16 mouse cellular contexts compared by ENCODE assay signal in genomic region chr9:68400930-68401329, GRCm38 (mm10).
A peak's percentile ranks its signal among the peaks of the same experiment; 100 is the strongest.
DNase-seq lines count a peak whose midpoint lies in the region; ATAC-seq and TF ChIP-seq lines count a peak whose summit lies in the region.
"Had no signal": no experiment of that assay in that cellular context is flagged by ENCODE, and none has a peak within 500 bp of the region (broad histone marks: within the 10 kb centered on the region; RNA-seq: fewer than 3 reads in every experiment).

No protein-coding gene starts in this region.

- no peak overlapping the region for H3K4me3 ChIP-seq in midbrain, embryonic 10.5 days
- H3K4me3 ChIP-seq in midbrain, embryonic 16.5 days (ENCODE audit: low read depth, low read length), result no peak overlapping the region
- no peak overlapping the region for H3K4me3 ChIP-seq in cerebellum, adult 2 months (replicated peaks; ENCODE audit: insufficient read depth, low read depth, low read length)
- H3K4me3 ChIP-seq: forebrain, embryonic 12.5 days; hindbrain, embryonic 12.5 days; lung, embryonic 15.5 days; myocyte; stomach, embryonic 15.5 days had no signal

- no peaks in the 10 kb centered on the region for H3K9me3 ChIP-seq in midbrain, embryonic 10.5 days (replicated peaks)
- H3K9me3 ChIP-seq in midbrain, embryonic 16.5 days (replicated peaks; ENCODE audit: control insufficient read depth, low read length, poor library complexity, severe bottlenecking), result no peaks in the 10 kb centered on the region
- H3K9me3 ChIP-seq: forebrain, embryonic 12.5 days; hindbrain, embryonic 12.5 days; lung, embryonic 15.5 days; stomach, embryonic 15.5 days had no signal

- no peak overlapping the region for H3K9ac ChIP-seq in midbrain, embryonic 16.5 days (ENCODE audit: low read depth, low read length)
- H3K9ac ChIP-seq: forebrain, embryonic 12.5 days; hindbrain, embryonic 12.5 days; lung, embryonic 15.5 days; stomach, embryonic 15.5 days had no signal

- peaks cover 11% of the 10 kb centered on the region; the same call in 1 of the 2 replicates for H3K4me1 ChIP-seq in midbrain, embryonic 10.5 days
- no peaks in the 10 kb centered on the region for H3K4me1 ChIP-seq in midbrain, embryonic 16.5 days (ENCODE audit: control insufficient read depth, insufficient read depth, low read length)
- H3K4me1 ChIP-seq in cerebellum, adult 2 months (ENCODE audit: control insufficient read depth, insufficient read depth, low read length), result peaks cover 26% of the 10 kb centered on the region
- H3K4me1 ChIP-seq: forebrain, embryonic 12.5 days; stomach, embryonic 15.5 days had no signal

- no peak for TF ChIP-seq CTCF in cerebellum, adult 2 months (IDR thresholded peaks at IDR 0.05; ENCODE audit: borderline replicate concordance, insufficient read depth, low read depth, low read length)

- ATAC-seq in midbrain, embryonic 16.5 days, result no peak

- 0 out of 2 replicates have a peak overlapping the region, but pooled peaks have one; percentile 3 for H3K27ac ChIP-seq in midbrain, embryonic 10.5 days (replicated peaks)
- H3K27ac ChIP-seq in midbrain, embryonic 16.5 days (ENCODE audit: low read length), result no peak overlapping the region
- H3K27ac ChIP-seq in cerebellum, adult 2 months (ENCODE audit: insufficient read depth, low read length), result no peak overlapping the region
- H3K27ac ChIP-seq: forebrain, embryonic 12.5 days; hindbrain, embryonic 12.5 days; lung, embryonic 15.5 days; stomach, embryonic 15.5 days had no signal

- H3K27me3 ChIP-seq in midbrain, embryonic 10.5 days (ENCODE audit: low read depth, poor library complexity, severe bottlenecking), result no peaks in the 10 kb centered on the region
- no peaks in the 10 kb centered on the region for H3K27me3 ChIP-seq in midbrain, embryonic 16.5 days (ENCODE audit: control insufficient read depth, insufficient read depth, low read depth, low read length)
- no peaks in the 10 kb centered on the region for H3K27me3 ChIP-seq in cerebellum, adult 2 months (ENCODE audit: control insufficient read depth, insufficient read depth, low read length)
- H3K27me3 ChIP-seq: CH12.LX; forebrain, embryonic 12.5 days; hindbrain, embryonic 12.5 days; lung, embryonic 15.5 days; stomach, embryonic 15.5 days had no signal

- H3K4me2 ChIP-seq in midbrain, embryonic 16.5 days (ENCODE audit: low read length), result no peak overlapping the region
- H3K4me2 ChIP-seq: forebrain, embryonic 12.5 days; hindbrain, embryonic 12.5 days; lung, embryonic 15.5 days; stomach, embryonic 15.5 days had no signal

- peak; percentile 17 for DNase-seq in embryo, embryonic 10 days (ENCODE audit: low spot score)
- no peak for DNase-seq in embryo, embryonic 9.5 days (ENCODE audit: extremely low spot score)
- DNase-seq in midbrain, embryonic 10.5 days (ENCODE audit: low spot score), result peak; percentile 12
- DNase-seq in cerebellum, adult 2 months, result peak; percentile 66 to 80
- DNase-seq in embryo, embryonic 11 days, result peak; percentile 18
- DNase-seq in layer of hippocampus, adult 8-10 months (ENCODE audit: low spot score in 2 of 2), result no peak
- no peak for DNase-seq in adrenal gland, postnatal 10 days
- DNase-seq: kidney, adult 11 months; kidney, postnatal 10 days had no signal

- no peaks in the 10 kb centered on the region for H3K36me3 ChIP-seq in midbrain, embryonic 10.5 days
- H3K36me3 ChIP-seq in midbrain, embryonic 16.5 days (ENCODE audit: control insufficient read depth, insufficient read depth, low read length), result no peaks in the 10 kb centered on the region
- H3K36me3 ChIP-seq: forebrain, embryonic 12.5 days; hindbrain, embryonic 12.5 days; lung, embryonic 15.5 days; stomach, embryonic 15.5 days had no signal

- no peak for TF ChIP-seq POLR2A in cerebellum, adult 2 months (IDR thresholded peaks at IDR 0.05; ENCODE audit: borderline replicate concordance, insufficient read depth, low read length)

- 63% methylated on average over 4 of the region's 4 CpGs for WGBS in midbrain, embryonic 10.5 days
- 77% methylated on average over 4 of the region's 4 CpGs for WGBS in midbrain, embryonic 16.5 days
- WGBS in cerebellum, adult 2 months, result 12% methylated on average over 4 of the region's 4 CpGs

Comparison
In these comparisons a context has a peak if more than half of its experiments do, and no peak if none do; other contexts are left out.
1. DNase-seq: peak in embryo, embryonic 10 days (single experiment), midbrain, embryonic 10.5 days (single experiment), cerebellum, adult 2 months (2 of 2) and embryo, embryonic 11 days (single experiment); none in embryo, embryonic 9.5 days (single experiment), layer of hippocampus, adult 8-10 months (0 of 2) and adrenal gland, postnatal 10 days (single experiment).